8 mouse cellular contexts compared by ENCODE assay signal in the genomic region with DNA sequence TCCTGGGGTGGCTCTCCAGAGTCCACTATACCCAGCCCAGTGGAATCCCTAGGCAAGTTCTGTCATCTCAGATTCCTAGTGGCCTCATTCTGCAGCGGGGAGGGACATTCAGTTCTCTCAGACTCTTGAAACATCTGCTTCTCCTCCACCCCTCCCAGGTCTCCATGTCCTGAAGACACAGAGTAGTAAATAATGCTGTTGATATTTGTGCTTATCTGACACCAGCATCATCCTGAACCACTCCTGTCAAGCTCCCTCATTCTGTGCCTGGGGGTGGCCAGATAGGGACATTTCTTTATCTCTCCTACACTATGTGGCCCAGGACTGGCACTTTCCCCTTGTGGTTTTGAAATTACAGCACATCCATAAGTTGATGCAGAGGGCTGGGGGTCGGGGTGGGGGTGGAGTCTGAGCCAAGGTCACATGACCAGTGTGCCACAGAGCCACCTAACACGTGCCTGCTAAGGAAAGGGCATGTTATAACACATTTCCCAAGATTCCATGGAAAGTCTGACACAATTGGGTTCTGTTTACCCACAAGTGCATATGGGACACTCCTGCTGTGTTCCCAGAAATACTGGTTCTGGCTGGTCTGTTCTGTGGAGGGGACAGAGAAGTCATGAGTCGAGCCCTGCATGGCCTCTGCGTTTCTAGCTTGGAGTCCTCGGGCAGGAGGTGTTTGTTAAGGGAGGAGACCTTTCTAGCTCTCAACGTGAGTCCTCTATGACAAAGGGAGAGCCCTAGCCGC. TPM values are rescaled to one million over a fixed set of nuclear protein-coding genes. Genes with fewer than 3 reads are reported as not detected.
DNase-seq lines count a peak whose midpoint lies in the region; ATAC-seq lines count a peak whose summit lies in the region.

No protein-coding gene starts in this region.

- H3K27me3 ChIP-seq in limb, embryonic 10.5 days (ENCODE audit: low read depth, poor library complexity, severe bottlenecking) = no peaks in the 10 kb centered on the region
- no peaks in the 10 kb centered on the region for H3K27me3 ChIP-seq in stomach, embryonic 16.5 days (ENCODE audit: control insufficient read depth, insufficient read depth, low read length)
- H3K27me3 ChIP-seq in forebrain, embryonic 11.5 days (ENCODE audit: control insufficient read depth, insufficient read depth, low read length) = no peaks in the 10 kb centered on the region

- 71% methylated on average over 8 of the region's 8 CpGs for WGBS in limb, embryonic 10.5 days
- WGBS in stomach, embryonic 16.5 days = 41% methylated on average over 8 of the region's 8 CpGs
- WGBS in forebrain, embryonic 11.5 days = 71% methylated on average over 8 of the region's 8 CpGs

- peak; percentile 69 for ATAC-seq in stomach, embryonic 16.5 days (ENCODE audit: insufficient read depth, low FRiP score)
- ATAC-seq in forebrain, embryonic 11.5 days (replicated peaks; ENCODE audit: low FRiP score) = no peak

- peak; percentile 64 for DNase-seq in gastrocnemius, postnatal 25 days
- DNase-seq in gastrocnemius, postnatal 36 days = no peak
- peak; percentile 23 for DNase-seq in retina, postnatal 1 day
- no peak for DNase-seq in retina, embryonic 14.5 days (ENCODE audit: low spot score)
- no peak for DNase-seq in limb, embryonic 10.5 days (ENCODE audit: low spot score)
- DNase-seq in forebrain, embryonic 11.5 days (ENCODE audit: low spot score) = no peak
- DNase-seq in adrenal gland, adult 2 months = no peak

- no peak overlapping the region for H3K4me3 ChIP-seq in limb, embryonic 10.5 days
- H3K4me3 ChIP-seq in stomach, embryonic 16.5 days (replicated peaks; ENCODE audit: low read length) = no peak overlapping the region
- H3K4me3 ChIP-seq in forebrain, embryonic 11.5 days (ENCODE audit: low read depth, low read length) = no peak overlapping the region

- no peaks in the 10 kb centered on the region for H3K36me3 ChIP-seq in limb, embryonic 10.5 days
- H3K36me3 ChIP-seq in stomach, embryonic 16.5 days (ENCODE audit: control insufficient read depth, insufficient read depth, low read length) = no peaks in the 10 kb centered on the region
- H3K36me3 ChIP-seq in forebrain, embryonic 11.5 days (ENCODE audit: control insufficient read depth, insufficient read depth, low read length) = no peaks in the 10 kb centered on the region

- H3K27ac ChIP-seq in limb, embryonic 10.5 days = peak overlapping the region; percentile 67
- peak overlapping the region; percentile 93 for H3K27ac ChIP-seq in stomach, embryonic 16.5 days (ENCODE audit: low read length)
- no peak overlapping the region for H3K27ac ChIP-seq in forebrain, embryonic 11.5 days (ENCODE audit: low read depth, low read length)

- peak overlapping the region; percentile 43 for H3K9ac ChIP-seq in stomach, embryonic 16.5 days (ENCODE audit: low read length)
- no peak overlapping the region for H3K9ac ChIP-seq in forebrain, embryonic 11.5 days (ENCODE audit: low read length)

- peaks cover 63% of the 10 kb centered on the region for H3K4me1 ChIP-seq in limb, embryonic 10.5 days
- H3K4me1 ChIP-seq in stomach, embryonic 16.5 days (ENCODE audit: control insufficient read depth, insufficient read depth, low read length) = peaks cover 16% of the 10 kb centered on the region; the same call in 1 of the 2 replicates
- no peaks in the 10 kb centered on the region for H3K4me1 ChIP-seq in forebrain, embryonic 11.5 days (replicated peaks; ENCODE audit: control insufficient read depth, insufficient read depth, low read length)

- intact Hi-C loops in gastrocnemius, postnatal 36 days (cut with DNase I) = no loop called here

- no peaks in the 10 kb centered on the region for H3K9me3 ChIP-seq in limb, embryonic 10.5 days (replicated peaks)
- H3K9me3 ChIP-seq in stomach, embryonic 16.5 days (replicated peaks; ENCODE audit: control insufficient read depth, low read length) = no peaks in the 10 kb centered on the region
- no peaks in the 10 kb centered on the region for H3K9me3 ChIP-seq in forebrain, embryonic 11.5 days (ENCODE audit: control insufficient read depth, low read length)

- H3K4me2 ChIP-seq in stomach, embryonic 16.5 days (ENCODE audit: low read depth, low read length) = no peak overlapping the region
- H3K4me2 ChIP-seq in forebrain, embryonic 11.5 days (ENCODE audit: low read depth, low read length, severe bottlenecking) = no peak overlapping the region

RNA-seq across cellular contexts. Expression of a gene that starts 14.4 kb away (rescaled TPM):
- total RNA-seq in gastrocnemius, postnatal 25 days (2021) = 10 to 100 TPM; 73.4 to 94.9 TPM
- total RNA-seq in gastrocnemius, postnatal 36 days (2021) = 10 to 100 TPM; 56.6 to 86.1 TPM
- not detected in 2 replicates for polyA plus RNA-seq in limb, embryonic 10.5 days (2016; fragmentation: Nextera tagmentation; extraction: Ambion mirVana)
- 0.34 and 1.3 TPM in 2 replicates for polyA plus RNA-seq in stomach, embryonic 16.5 days (2015; fragmentation: Nextera tagmentation; extraction: Ambion mirVana)
- 0.08 and 0.19 TPM in 2 replicates for polyA plus RNA-seq in forebrain, embryonic 11.5 days (2014; fragmentation: Nextera tagmentation; extraction: Ambion mirVana)
- total RNA-seq in adrenal gland, adult 2 months (2021) = 1 to 10 TPM in 1 of 2 experiments, under 1 TPM in 1; 0.69 to 1.9 TPM
- polyA plus RNA-seq in adrenal gland, adult 2 months (2012; rRNA removed) = 0.83 and 1.2 TPM in 2 replicates

RNA-seq across cellular contexts. Expression of a gene that starts 19.4 kb away (rescaled TPM):
- 100 to 1,000 TPM; 356 to 366 TPM for total RNA-seq in gastrocnemius, postnatal 25 days (2021)
- total RNA-seq in gastrocnemius, postnatal 36 days (2021) = 100 to 1,000 TPM; 374 to 378 TPM
- 400 and 433 TPM in 2 replicates for polyA plus RNA-seq in limb, embryonic 10.5 days (2016; fragmentation: Nextera tagmentation; extraction: Ambion mirVana)
- 243 and 267 TPM in 2 replicates for polyA plus RNA-seq in stomach, embryonic 16.5 days (2015; fragmentation: Nextera tagmentation; extraction: Ambion mirVana)
- 330 and 336 TPM in 2 replicates for polyA plus RNA-seq in forebrain, embryonic 11.5 days (2014; fragmentation: Nextera tagmentation; extraction: Ambion mirVana)
- total RNA-seq in adrenal gland, adult 2 months (2021) = 100 to 1,000 TPM; 218 to 406 TPM
- polyA plus RNA-seq in adrenal gland, adult 2 months (2012; rRNA removed) = 132 and 172 TPM in 2 replicates

RNA-seq across cellular contexts. Expression of a gene that starts 51.1 kb away (rescaled TPM):
- 10 to 100 TPM; 18.0 to 21.8 TPM for total RNA-seq in gastrocnemius, postnatal 25 days (2021)
- total RNA-seq in gastrocnemius, postnatal 36 days (2021) = 10 to 100 TPM; 17.8 to 20.4 TPM
- 17.9 and 20.2 TPM in 2 replicates for polyA plus RNA-seq in limb, embryonic 10.5 days (2016; fragmentation: Nextera tagmentation; extraction: Ambion mirVana)
- 8.2 and 9.5 TPM in 2 replicates for polyA plus RNA-seq in stomach, embryonic 16.5 days (2015; fragmentation: Nextera tagmentation; extraction: Ambion mirVana)
- 18.1 and 27.8 TPM in 2 replicates for polyA plus RNA-seq in forebrain, embryonic 11.5 days (2014; fragmentation: Nextera tagmentation; extraction: Ambion mirVana)
- total RNA-seq in adrenal gland, adult 2 months (2021) = 10 to 100 TPM; 53.3 to 56.3 TPM
- polyA plus RNA-seq in adrenal gland, adult 2 months (2012; rRNA removed) = 152 and 185 TPM in 2 replicates

Comparison
In these comparisons a context has a peak if more than half of its experiments do, and no peak if none do; other contexts are left out.
1. DNase-seq: peak in gastrocnemius, postnatal 25 days (single experiment) and retina, postnatal 1 day (single experiment); none in gastrocnemius, postnatal 36 days (0 of 2), retina, embryonic 14.5 days (single experiment), limb, embryonic 10.5 days (single experiment), forebrain, embryonic 11.5 days (single experiment) and adrenal gland, adult 2 months (single experiment).